Mouse (Mus musculus): ENCODE results near the gene Serpina12. TPM values are rescaled to one million over a fixed set of nuclear protein-coding genes. Genes with fewer than 3 reads are reported as not detected.
A peak's percentile ranks its signal among the peaks of the same experiment; 100 is the strongest.

Gene Serpina12
- polyA plus RNA-seq, 2 experiments from 2014 or later: not detected

- ATAC-seq: no peak
Measured at GRCm38 (mm10) chr12:104003238-104003612, 41.0 kb downstream of the Serpina12 start.

GRCm38 (mm10) chr12:104002569-104003237, 41.5 kb downstream of the Serpina12 start:
- ATAC-seq: no peak

- ATAC-seq: no peak
Measured at GRCm38 (mm10) chr12:104000594-104000993, 43.6 kb downstream of the Serpina12 start.

GRCm38 (mm10) chr12:103999611-104000010, 44.6 kb downstream of the Serpina12 start:
- no peak for ATAC-seq

- ATAC-seq: no peak
Measured at GRCm38 (mm10) chr12:103996513-103996912, 47.7 kb downstream of the Serpina12 start.

GRCm38 (mm10) chr12:103995292-103996072, 48.8 kb downstream of the Serpina12 start:
- ATAC-seq: peak; percentile 78

GRCm38 (mm10) chr12:103992945-103993344, 51.3 kb downstream of the Serpina12 start:
- no peak for ATAC-seq

- no peak for ATAC-seq
Measured at GRCm38 (mm10) chr12:103989857-103990256, 54.4 kb downstream of the Serpina12 start, which contains the start of gene Serpina11. Gene Serpina11, minus strand, starts transcription at chr12:103989957.

GRCm38 (mm10) chr12:103989514-103989767, 54.8 kb downstream of the Serpina12 start:
- ATAC-seq: no peak

GRCm38 (mm10) chr12:103988754-103989513, 55.3 kb downstream of the Serpina12 start:
- ATAC-seq: no peak

GRCm38 (mm10) chr12:103985868-103986267, 58.4 kb downstream of the Serpina12 start:
- ATAC-seq: no peak

- ATAC-seq: no peak
Measured at GRCm38 (mm10) chr12:103984935-103985334, 59.3 kb downstream of the Serpina12 start.

- ATAC-seq: no peak
Measured at GRCm38 (mm10) chr12:103981646-103982360, 62.4 kb downstream of the Serpina12 start.

Other genes with a start within 250 kb of the Serpina12 start
- not detected for gene Serpina1b, start 214.1 kb downstream of the Serpina12 start, polyA plus RNA-seq (2017; shearing (Covaris generic))
- not detected for gene Serpina1a, start 180.9 kb downstream of the Serpina12 start, polyA plus RNA-seq (2017; shearing (Covaris generic))
- gene Serpina1c, start 139.6 kb downstream of the Serpina12 start, polyA plus RNA-seq (2017; shearing (Covaris generic)): not detected
- gene Serpina1e, start 85.5 kb downstream of the Serpina12 start, polyA plus RNA-seq (2017; shearing (Covaris generic)): not detected
- gene Serpina11, start 54.5 kb downstream of the Serpina12 start, polyA plus RNA-seq (2017; shearing (Covaris generic)): not detected
- gene Serpina9, start 30.7 kb downstream of the Serpina12 start, polyA plus RNA-seq (2017; shearing (Covaris generic)): 1 to 10 TPM; 1.1 to 1.3 TPM
- gene Serpina5, start 56.7 kb upstream of the Serpina12 start, polyA plus RNA-seq (2017; shearing (Covaris generic)): not detected
- not detected for gene Serpina3a, start 68.3 kb upstream of the Serpina12 start, polyA plus RNA-seq (2017; shearing (Covaris generic))
- gene Serpina3b, start 83.6 kb upstream of the Serpina12 start, polyA plus RNA-seq (2017; shearing (Covaris generic)): not detected
- not detected for gene Serpina3c, start 109.4 kb upstream of the Serpina12 start, polyA plus RNA-seq (2017; shearing (Covaris generic))
- 10 to 100 TPM; 13.8 to 14.1 TPM for gene Serpina3f, start 170.1 kb upstream of the Serpina12 start, polyA plus RNA-seq (2017; shearing (Covaris generic))
- 100 to 1,000 TPM; 212 to 230 TPM for gene Serpina3g, start 191.8 kb upstream of the Serpina12 start, polyA plus RNA-seq (2017; shearing (Covaris generic))
- not detected for gene Serpina3i, start 218.7 kb upstream of the Serpina12 start, polyA plus RNA-seq (2017; shearing (Covaris generic))

Data from activated CD4-positive, CD25-positive, alpha-beta regulatory T cell, adult 4 months (primary cell).